Mouse (Mus musculus): ENCODE results near the gene Tmem129. TPM values are rescaled to one million over a fixed set of nuclear protein-coding genes. Genes with fewer than 3 reads are reported as not detected.

Tmem129 gene
- polyA plus RNA-seq, 1 experiment from 2014 or later, result 34.0 TPM

- H3K4me2 ChIP-seq (ENCODE audit: low read depth, low read length), result no peak overlapping the region
- H3K4me3 ChIP-seq (replicated peaks; ENCODE audit: low read length), result no peak overlapping the region
- H3K27ac ChIP-seq (ENCODE audit: low read length), result no peak overlapping the region
- H3K9me3 ChIP-seq (replicated peaks; ENCODE audit: control insufficient read depth, low read length), result no peaks in the 10 kb centered on the region
- no peak for ATAC-seq (ENCODE audit: insufficient read depth, low FRiP score)
- no peak overlapping the region for H3K9ac ChIP-seq (ENCODE audit: low read length)
- WGBS, result 80% methylated on average over 2 of the region's 2 CpGs
- H3K27me3 ChIP-seq (ENCODE audit: control insufficient read depth, insufficient read depth, low read length), result no peaks in the 10 kb centered on the region
- H3K36me3 ChIP-seq (ENCODE audit: control insufficient read depth, insufficient read depth, low read length), result no peaks in the 10 kb centered on the region
- H3K4me1 ChIP-seq (ENCODE audit: control insufficient read depth, insufficient read depth, low read length), result peaks cover 1% of the 10 kb centered on the region
These were observed 35.5 kb downstream of the Tmem129 start for GRCm38 (mm10) chr5:33622671-33623070.

- Histone ChIP-seq H3K9me3 (replicated peaks; ENCODE audit: control insufficient read depth, low read length) (no peaks in the 10 kb centered on the region), H3K27ac (ENCODE audit: low read length) (no peak overlapping the region), H3K4me2 (ENCODE audit: low read depth, low read length) (no peak overlapping the region), H3K9ac (ENCODE audit: low read length) (no peak overlapping the region), H3K4me3 (replicated peaks; ENCODE audit: low read length) (no peak overlapping the region), H3K27me3 (ENCODE audit: control insufficient read depth, insufficient read depth, low read length) (no peaks in the 10 kb centered on the region), H3K4me1 (ENCODE audit: control insufficient read depth, insufficient read depth, low read length) (no peaks in the 10 kb centered on the region), H3K36me3 (ENCODE audit: control insufficient read depth, insufficient read depth, low read length) (peaks cover 5% of the 10 kb centered on the region; the same call in 1 of the 2 replicates)
- no peak for ATAC-seq (ENCODE audit: insufficient read depth, low FRiP score)
- 72% methylated on average over 6 of the region's 6 CpGs for WGBS
These were observed 43.8 kb downstream of the Tmem129 start for GRCm38 (mm10) chr5:33614391-33614790.

DNA sequence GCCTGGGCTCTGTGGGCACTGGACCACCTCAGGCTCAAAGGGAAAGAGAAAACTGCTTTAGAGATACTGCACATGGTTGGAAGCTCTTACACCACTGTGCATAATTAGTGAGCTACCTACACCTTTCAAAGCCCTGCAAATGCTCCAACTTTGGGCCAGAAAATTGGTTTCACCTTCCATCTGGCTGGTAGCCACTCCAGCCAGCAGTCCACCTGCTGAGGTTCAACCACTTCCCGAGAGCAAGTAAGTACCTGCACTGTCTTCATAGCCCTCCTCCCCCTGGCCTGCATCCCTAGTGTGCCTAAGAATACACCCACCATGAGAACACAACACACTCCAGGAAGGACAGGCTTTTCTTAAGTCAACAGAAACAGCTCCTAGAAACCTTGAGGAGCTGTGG lies 46.4 kb downstream of the Tmem129 start:
- WGBS, result 89% methylated on average over 1 of the region's 1 CpGs
- no peaks in the 10 kb centered on the region for H3K4me1 ChIP-seq (ENCODE audit: control insufficient read depth, insufficient read depth, low read length)
- no peak overlapping the region for H3K4me3 ChIP-seq (replicated peaks; ENCODE audit: low read length)
- H3K27me3 ChIP-seq (ENCODE audit: control insufficient read depth, insufficient read depth, low read length), result no peaks in the 10 kb centered on the region
- H3K36me3 ChIP-seq (ENCODE audit: control insufficient read depth, insufficient read depth, low read length), result peaks cover 13% of the 10 kb centered on the region; the same call in 1 of the 2 replicates
- H3K27ac ChIP-seq (ENCODE audit: low read length), result no peak overlapping the region
- H3K4me2 ChIP-seq (ENCODE audit: low read depth, low read length), result no peak overlapping the region
- ATAC-seq (ENCODE audit: insufficient read depth, low FRiP score), result no peak
- H3K9me3 ChIP-seq (replicated peaks; ENCODE audit: control insufficient read depth, low read length), result no peaks in the 10 kb centered on the region
- no peak overlapping the region for H3K9ac ChIP-seq (ENCODE audit: low read length)

DNA sequence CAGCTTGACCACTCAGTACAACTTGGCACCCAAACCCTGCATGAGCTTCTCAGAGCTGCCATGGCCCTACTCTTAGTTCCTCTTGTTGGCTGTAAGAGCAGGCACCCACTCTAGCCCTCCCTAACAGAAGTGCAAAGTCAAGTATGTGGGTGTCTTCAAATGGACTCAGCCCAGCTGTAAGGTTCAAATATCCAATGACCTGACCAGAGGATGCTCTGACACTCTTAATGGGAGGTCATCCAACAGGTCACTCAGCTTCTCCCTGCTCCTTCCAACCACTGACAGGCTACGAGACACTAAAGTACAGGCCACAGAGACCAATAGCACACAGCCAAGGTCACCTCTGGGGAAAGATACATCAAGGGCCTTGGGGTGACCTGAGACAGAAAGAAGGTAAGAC lies 49.0 kb downstream of the Tmem129 start:
- Histone ChIP-seq H3K9ac (ENCODE audit: low read length) (no peak overlapping the region), H3K27ac (ENCODE audit: low read length) (no peak overlapping the region), H3K9me3 (replicated peaks; ENCODE audit: control insufficient read depth, low read length) (no peaks in the 10 kb centered on the region), H3K4me3 (replicated peaks; ENCODE audit: low read length) (no peak overlapping the region), H3K4me2 (ENCODE audit: low read depth, low read length) (no peak overlapping the region), H3K27me3 (ENCODE audit: control insufficient read depth, insufficient read depth, low read length) (no peaks in the 10 kb centered on the region), H3K4me1 (ENCODE audit: control insufficient read depth, insufficient read depth, low read length) (no peaks in the 10 kb centered on the region), H3K36me3 (ENCODE audit: control insufficient read depth, insufficient read depth, low read length) (peaks cover 13% of the 10 kb centered on the region; the same call in 1 of the 2 replicates)
- 83% methylated on average over 1 of the region's 1 CpGs for WGBS
- ATAC-seq (ENCODE audit: insufficient read depth, low FRiP score), result no peak

DNA sequence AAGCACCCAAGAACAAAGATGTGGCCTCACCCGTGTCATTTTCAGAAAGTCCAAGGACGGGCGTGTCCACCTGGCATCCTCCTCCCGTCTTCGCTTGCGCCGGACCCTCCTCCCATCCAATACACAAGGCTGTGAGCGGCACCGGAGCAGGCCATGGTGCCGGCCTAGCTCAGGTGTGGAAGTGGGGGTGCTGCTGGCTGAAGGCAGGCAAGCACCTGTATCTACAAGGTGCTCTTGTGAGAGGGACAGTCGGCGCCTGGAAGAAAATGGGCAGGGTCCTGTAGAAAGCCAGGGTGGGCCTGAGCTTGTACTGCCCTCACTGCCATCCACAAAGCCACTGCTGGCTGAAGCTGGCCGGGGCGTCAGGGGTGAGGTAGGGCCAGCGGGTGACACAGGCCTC lies 50.8 kb downstream of the Tmem129 start:
- no peak overlapping the region for H3K27ac ChIP-seq (ENCODE audit: low read length)
- no peak overlapping the region for H3K9ac ChIP-seq (ENCODE audit: low read length)
- H3K27me3 ChIP-seq (ENCODE audit: control insufficient read depth, insufficient read depth, low read length), result no peaks in the 10 kb centered on the region
- no peaks in the 10 kb centered on the region for H3K9me3 ChIP-seq (replicated peaks; ENCODE audit: control insufficient read depth, low read length)
- H3K4me3 ChIP-seq (replicated peaks; ENCODE audit: low read length), result no peak overlapping the region
- no peak overlapping the region for H3K4me2 ChIP-seq (ENCODE audit: low read depth, low read length)
- no peaks in the 10 kb centered on the region for H3K4me1 ChIP-seq (ENCODE audit: control insufficient read depth, insufficient read depth, low read length)
- H3K36me3 ChIP-seq (ENCODE audit: control insufficient read depth, insufficient read depth, low read length), result 0 out of 2 replicates have a peak, but pooled peaks cover 8% of the 10 kb centered on the region
- 92% methylated on average over 15 of the region's 15 CpGs for WGBS
- no peak for ATAC-seq (ENCODE audit: insufficient read depth, low FRiP score)

- 0 out of 2 replicates have a peak, but pooled peaks cover 8% of the 10 kb centered on the region for H3K36me3 ChIP-seq (ENCODE audit: control insufficient read depth, insufficient read depth, low read length)
- H3K9ac ChIP-seq (ENCODE audit: low read length), result no peak overlapping the region
- no peaks in the 10 kb centered on the region for H3K4me1 ChIP-seq (ENCODE audit: control insufficient read depth, insufficient read depth, low read length)
- no peak overlapping the region for H3K4me3 ChIP-seq (replicated peaks; ENCODE audit: low read length)
- WGBS, result 80% methylated on average over 7 of the region's 7 CpGs
- ATAC-seq (ENCODE audit: insufficient read depth, low FRiP score), result no peak
- no peak overlapping the region for H3K4me2 ChIP-seq (ENCODE audit: low read depth, low read length)
- H3K27ac ChIP-seq (ENCODE audit: low read length), result no peak overlapping the region
- no peaks in the 10 kb centered on the region for H3K27me3 ChIP-seq (ENCODE audit: control insufficient read depth, insufficient read depth, low read length)
- no peaks in the 10 kb centered on the region for H3K9me3 ChIP-seq (replicated peaks; ENCODE audit: control insufficient read depth, low read length)
These were observed 51.6 kb downstream of the Tmem129 start for GRCm38 (mm10) chr5:33606631-33607030.

- Histone ChIP-seq H3K9ac (ENCODE audit: low read length) (no peak overlapping the region), H3K4me2 (ENCODE audit: low read depth, low read length) (no peak overlapping the region), H3K36me3 (ENCODE audit: control insufficient read depth, insufficient read depth, low read length) (0 out of 2 replicates have a peak, but pooled peaks cover 8% of the 10 kb centered on the region), H3K27me3 (ENCODE audit: control insufficient read depth, insufficient read depth, low read length) (no peaks in the 10 kb centered on the region), H3K4me1 (ENCODE audit: control insufficient read depth, insufficient read depth, low read length) (no peaks in the 10 kb centered on the region), H3K9me3 (replicated peaks; ENCODE audit: control insufficient read depth, low read length) (no peaks in the 10 kb centered on the region), H3K27ac (ENCODE audit: low read length) (no peak overlapping the region), H3K4me3 (replicated peaks; ENCODE audit: low read length) (no peak overlapping the region)
- no peak for ATAC-seq (ENCODE audit: insufficient read depth, low FRiP score)
- WGBS, result 86% methylated on average over 5 of the region's 5 CpGs
These were observed 52.9 kb downstream of the Tmem129 start for GRCm38 (mm10) chr5:33605314-33605713.

Other genes with a start within 250 kb of the Tmem129 start
- gene Nkx1-1, start 224.4 kb downstream of the Tmem129 start, polyA plus RNA-seq (2015; fragmentation: Nextera tagmentation; extraction: Ambion mirVana), result not detected in 2 replicates
- 50.3 and 53.3 TPM in 2 replicates for gene Fam53a, start 28.8 kb downstream of the Tmem129 start, polyA plus RNA-seq (2015; fragmentation: Nextera tagmentation; extraction: Ambion mirVana)
- gene Gm9903, start 28.5 kb downstream of the Tmem129 start, polyA plus RNA-seq (2015; fragmentation: Nextera tagmentation; extraction: Ambion mirVana), result 0.27 and 0.51 TPM in 2 replicates
- 174 and 190 TPM in 2 replicates for gene Slbp, start 5.8 kb downstream of the Tmem129 start, polyA plus RNA-seq (2015; fragmentation: Nextera tagmentation; extraction: Ambion mirVana)
- gene Tacc3, start 288 bp downstream of the Tmem129 start, polyA plus RNA-seq (2015; fragmentation: Nextera tagmentation; extraction: Ambion mirVana), result 137 and 145 TPM in 2 replicates
- gene Fgfr3, start 63.3 kb upstream of the Tmem129 start, polyA plus RNA-seq (2015; fragmentation: Nextera tagmentation; extraction: Ambion mirVana), result 31.0 and 40.1 TPM in 2 replicates
- gene Letm1, start 124.4 kb upstream of the Tmem129 start, polyA plus RNA-seq (2015; fragmentation: Nextera tagmentation; extraction: Ambion mirVana), result 35.3 and 39.3 TPM in 2 replicates
- 28.3 and 29.9 TPM in 2 replicates for gene Nsd2, start 162.3 kb upstream of the Tmem129 start, polyA plus RNA-seq (2015; fragmentation: Nextera tagmentation; extraction: Ambion mirVana)